Mouse (Mus musculus) kidney, embryonic 16.5 days (tissue): ENCODE results near the gene Dhx33. TPM values are rescaled to one million over a fixed set of nuclear protein-coding genes. Genes with fewer than 3 reads are reported as not detected.

Experiments used
- ATAC-seq: fragments of 200-750 bp; cut with Nextera tagmentation; 2 replicates; pipeline ENCODE4 v1.8.0; 2017; ENCODE audit warnings: moderate TSS enrichment; ENCODE audit not compliant: low FRiP score, low TSS enrichment
- H3K27ac ChIP-seq: fragments of 300-500 bp; sonication (generic); 2 replicates; pipeline ENCODE4 v1.5.1; 2014; ENCODE audit warnings: low read length
- H3K27me3 ChIP-seq: fragments of 300-500 bp; sonication (generic); 2 replicates; pipeline ENCODE4 v1.6.1; 2014; ENCODE audit warnings: low read length, control low read depth, mixed read lengths; ENCODE audit not compliant: insufficient read depth
- H3K36me3 ChIP-seq: fragments of 300-500 bp; sonication (generic); 2 replicates; pipeline ENCODE4 v1.6.1; 2014; ENCODE audit warnings: low read length, control low read depth, mixed read lengths; ENCODE audit not compliant: insufficient read depth
- H3K4me1 ChIP-seq: fragments of 300-500 bp; sonication (generic); 2 replicates; pipeline ENCODE4 v1.6.1; 2014; ENCODE audit warnings: low read length, control low read depth, mixed read lengths; ENCODE audit not compliant: insufficient read depth
- H3K4me2 ChIP-seq: fragments of 300-500 bp; sonication (generic); replicated peaks from 2 replicates; pipeline ENCODE4 v1.6.1; 2014; ENCODE audit warnings: low read depth, low read length
- H3K4me3 ChIP-seq: fragments of 300-500 bp; sonication (generic); 2 replicates; pipeline ENCODE4 v1.5.1; 2014; ENCODE audit warnings: mild to moderate bottlenecking, low read length
- H3K9ac ChIP-seq: fragments of 300-500 bp; sonication (generic); replicated peaks from 2 replicates; pipeline ENCODE4 v1.6.1; 2014; ENCODE audit warnings: low read length
- H3K9me3 ChIP-seq: fragments of 300-500 bp; sonication (generic); 2 replicates; pipeline ENCODE4 v1.6.1; 2016; ENCODE audit warnings: low read length, control low read depth
- WGBS: fragments of 180-500 bp; shearing (Covaris S2); extraction: QIAGEN DNeasy Blood & Tissue Kit; methylation state at CpG from one replicate; pipeline ENCODE4 v1.1.7; 2014; 5-methylcytosine and 5-hydroxymethylcytosine counted together
- polyA plus RNA-seq: library from polyadenylated mRNA; unstranded; fragments of >200 nt; fragmentation: Nextera tagmentation; extraction: Ambion mirVana; gene quantifications from 2 replicates; pipeline ENCODE4 v1.2.1, GENCODE M21; 2015

Gene Dhx33
- polyA plus RNA-seq, 1 experiment from 2014 or later = 23.9 TPM

DNA sequence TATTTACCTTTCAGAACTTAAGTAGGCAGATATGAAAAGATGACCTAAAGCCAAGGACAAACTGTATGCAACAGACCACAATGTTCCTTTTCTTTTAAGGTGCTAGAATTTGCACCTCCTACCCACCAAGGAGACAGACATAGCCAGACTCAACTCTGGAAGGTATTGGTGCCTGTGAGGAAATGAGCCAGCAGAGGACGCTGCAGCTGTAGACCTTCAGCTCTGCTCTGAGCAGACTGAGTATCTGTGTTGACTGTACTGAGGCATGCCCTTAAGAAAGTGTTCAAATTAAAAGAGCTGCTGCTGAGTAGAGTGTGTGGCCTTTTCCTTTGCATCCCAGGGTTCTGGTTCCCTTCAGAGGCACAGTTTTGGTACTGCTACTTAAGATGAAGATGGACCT is 61.6 kb downstream of the Dhx33 start:
- WGBS = 93% methylated on average over 1 of the region's 1 CpGs
- Histone ChIP-seq H3K27ac (no peak overlapping the region), H3K9ac (no peak overlapping the region), H3K27me3 (no peaks in the 10 kb centered on the region), H3K4me1 (no peaks in the 10 kb centered on the region), H3K9me3 (no peaks in the 10 kb centered on the region), H3K4me3 (no peak overlapping the region), H3K36me3 (peaks cover 66% of the 10 kb centered on the region), H3K4me2 (no peak overlapping the region)
- no peak for ATAC-seq

GRCm38 (mm10) chr11:70935316-70935715 is 68.9 kb downstream of the Dhx33 start:
- no peak overlapping the region for H3K4me2 ChIP-seq
- peaks cover 34% of the 10 kb centered on the region for H3K36me3 ChIP-seq
- H3K4me1 ChIP-seq = no peaks in the 10 kb centered on the region
- H3K4me3 ChIP-seq = no peak overlapping the region
- no peak overlapping the region for H3K27ac ChIP-seq
- H3K9me3 ChIP-seq = no peaks in the 10 kb centered on the region
- 94% methylated on average over 7 of the region's 7 CpGs for WGBS
- no peak overlapping the region for H3K9ac ChIP-seq
- H3K27me3 ChIP-seq = no peaks in the 10 kb centered on the region
- ATAC-seq = no peak

Other genes starting within 250 kb of the Dhx33 start
- 8.6 and 8.7 TPM in 2 replicates for gene Zfp3, start 240.2 kb downstream of the Dhx33 start, polyA plus RNA-seq
- 0.20 and 0.22 TPM in 2 replicates for gene Scimp, start 191.9 kb downstream of the Dhx33 start, polyA plus RNA-seq
- 29.5 and 31.6 TPM in 2 replicates for gene Rabep1, start 159.7 kb downstream of the Dhx33 start, polyA plus RNA-seq
- gene Nup88, start 34.5 kb downstream of the Dhx33 start, polyA plus RNA-seq = 136 and 142 TPM in 2 replicates
- 70.7 and 83.0 TPM in 2 replicates for gene Rpain, start 34.2 kb downstream of the Dhx33 start, polyA plus RNA-seq
- gene C1qbp, start 21.4 kb downstream of the Dhx33 start, polyA plus RNA-seq = 277 and 287 TPM in 2 replicates
- 44.8 and 45.2 TPM in 2 replicates for gene Mis12, start 15.2 kb upstream of the Dhx33 start, polyA plus RNA-seq
- 41.9 and 48.6 TPM in 2 replicates for gene Derl2, start 15.4 kb upstream of the Dhx33 start, polyA plus RNA-seq
- gene 6330403K07Rik, start 29.1 kb upstream of the Dhx33 start, polyA plus RNA-seq = 56.7 and 59.7 TPM in 2 replicates
- gene Nlrp1a, start 140.3 kb upstream of the Dhx33 start, polyA plus RNA-seq = 0.06 and 0.14 TPM in 2 replicates
- not detected in 2 replicates for gene Nlrp1b, start 226.3 kb upstream of the Dhx33 start, polyA plus RNA-seq